Mouse (Mus musculus) hindbrain, embryonic 15.5 days (tissue): ENCODE measurements around the gene Cyp19a1. TPM values are rescaled to one million over a fixed set of nuclear protein-coding genes. Genes with fewer than 3 reads are reported as not detected.

Source experiments
- ATAC-seq: fragments of 200-750 bp; cut with Nextera tagmentation; 2 replicates; pipeline ENCODE4 v1.8.0; 2017; ENCODE audit warnings: low read depth, moderate number of reproducible peaks, moderate TSS enrichment; ENCODE audit not compliant: low FRiP score
- H3K27ac ChIP-seq: fragments of 300-500 bp; sonication (generic); replicated peaks from 2 replicates; pipeline ENCODE4 v1.5.1; 2015; ENCODE audit warnings: mild to moderate bottlenecking, inconsistent platforms
- H3K27me3 ChIP-seq: fragments of 300-500 bp; sonication (generic); 2 replicates; pipeline ENCODE4 v1.6.1; 2015; ENCODE audit warnings: control low read depth, inconsistent platforms
- H3K36me3 ChIP-seq: fragments of 300-500 bp; sonication (generic); 2 replicates; pipeline ENCODE4 v1.6.1; 2015; ENCODE audit warnings: control low read depth, inconsistent platforms
- H3K4me1 ChIP-seq: fragments of 300-500 bp; sonication (generic); replicated peaks from 2 replicates; pipeline ENCODE4 v1.6.1; 2015; ENCODE audit warnings: control low read depth, inconsistent platforms
- H3K4me2 ChIP-seq: fragments of 300-500 bp; sonication (generic); 2 replicates; pipeline ENCODE4 v1.6.1; 2015; ENCODE audit warnings: moderate library complexity, mild to moderate bottlenecking, inconsistent platforms
- H3K4me3 ChIP-seq: fragments of 300-500 bp; sonication (generic); 2 replicates; pipeline ENCODE4 v1.5.1; 2015; ENCODE audit warnings: mild to moderate bottlenecking, inconsistent platforms
- H3K9ac ChIP-seq: fragments of 300-500 bp; sonication (generic); 2 replicates; pipeline ENCODE4 v1.6.1; 2015; ENCODE audit warnings: inconsistent platforms
- H3K9me3 ChIP-seq: fragments of 300-500 bp; sonication (generic); 2 replicates; pipeline ENCODE4 v1.6.1; 2016; ENCODE audit warnings: control low read depth, inconsistent platforms
- WGBS: fragments of 180-500 bp; shearing (Covaris S2); methylation state at CpG from one replicate; pipeline ENCODE4 v1.1.7; 2015; 5-methylcytosine and 5-hydroxymethylcytosine counted together
- polyA plus RNA-seq: library from polyadenylated mRNA; unstranded; fragments of >200 nt; fragmentation: Nextera tagmentation; extraction: Ambion mirVana; gene quantifications from 2 replicates; pipeline ENCODE4 v1.2.1, GENCODE M21; 2015

Gene Cyp19a1
- polyA plus RNA-seq, 1 experiment from 2014 or later, result 0.06 TPM

GRCm38 (mm10) chr9:54269987-54270386, 2.1 kb upstream of the Cyp19a1 start:
- Histone ChIP-seq H3K9me3 (no peaks in the 10 kb centered on the region), H3K4me2 (no peak overlapping the region), H3K9ac (no peak overlapping the region), H3K4me1 (no peaks in the 10 kb centered on the region), H3K27me3 (no peaks in the 10 kb centered on the region), H3K27ac (no peak overlapping the region), H3K4me3 (no peak overlapping the region), H3K36me3 (no peaks in the 10 kb centered on the region)
- 75% methylated on average over 6 of the region's 6 CpGs for WGBS
- no peak for ATAC-seq

- no peak overlapping the region for H3K27ac ChIP-seq
- 53% methylated on average over 4 of the region's 4 CpGs for WGBS
- H3K4me1 ChIP-seq, result no peaks in the 10 kb centered on the region
- H3K27me3 ChIP-seq, result no peaks in the 10 kb centered on the region
- H3K4me2 ChIP-seq, result no peak overlapping the region
- no peaks in the 10 kb centered on the region for H3K36me3 ChIP-seq
- ATAC-seq, result no peak
- H3K9ac ChIP-seq, result no peak overlapping the region
- no peak overlapping the region for H3K4me3 ChIP-seq
- no peaks in the 10 kb centered on the region for H3K9me3 ChIP-seq
Observed at GRCm38 (mm10) chr9:54264754-54265153, 3.2 kb downstream of the Cyp19a1 start.

GRCm38 (mm10) chr9:54244869-54245665, 22.8 kb downstream of the Cyp19a1 start:
- Histone ChIP-seq H3K4me2 (no peak overlapping the region), H3K27me3 (no peaks in the 10 kb centered on the region), H3K4me1 (0 out of 2 replicates have a peak, but pooled peaks cover 8% of the 10 kb centered on the region), H3K36me3 (no peaks in the 10 kb centered on the region), H3K4me3 (no peak overlapping the region), H3K9ac (no peak overlapping the region), H3K9me3 (no peaks in the 10 kb centered on the region), H3K27ac (peak overlapping the region; percentile 62)
- no peak for ATAC-seq
- 53% methylated on average over 3 of the region's 3 CpGs for WGBS

GRCm38 (mm10) chr9:54227580-54227979, 40.3 kb downstream of the Cyp19a1 start:
- Histone ChIP-seq H3K4me3 (no peak overlapping the region), H3K9ac (no peak overlapping the region), H3K27me3 (no peaks in the 10 kb centered on the region), H3K36me3 (no peaks in the 10 kb centered on the region), H3K4me2 (no peak overlapping the region), H3K4me1 (no peaks in the 10 kb centered on the region), H3K9me3 (no peaks in the 10 kb centered on the region), H3K27ac (no peak overlapping the region)
- WGBS, result 56% methylated on average over 6 of the region's 6 CpGs
- ATAC-seq, result no peak

- WGBS, result 60% methylated on average over 5 of the region's 5 CpGs
- Histone ChIP-seq H3K27ac (no peak overlapping the region), H3K4me3 (no peak overlapping the region), H3K9me3 (no peaks in the 10 kb centered on the region), H3K27me3 (no peaks in the 10 kb centered on the region), H3K36me3 (no peaks in the 10 kb centered on the region), H3K4me1 (no peaks in the 10 kb centered on the region), H3K9ac (no peak overlapping the region), H3K4me2 (no peak overlapping the region)
- no peak for ATAC-seq
Observed at GRCm38 (mm10) chr9:54216511-54216910, 51.4 kb downstream of the Cyp19a1 start.

- 90% methylated on average over 9 of the region's 9 CpGs for WGBS
- Histone ChIP-seq H3K27ac (no peak overlapping the region), H3K36me3 (no peaks in the 10 kb centered on the region), H3K4me2 (no peak overlapping the region), H3K9ac (no peak overlapping the region), H3K4me1 (no peaks in the 10 kb centered on the region), H3K4me3 (no peak overlapping the region), H3K27me3 (no peaks in the 10 kb centered on the region), H3K9me3 (no peaks in the 10 kb centered on the region)
- ATAC-seq, result no peak
Observed at GRCm38 (mm10) chr9:54214881-54215280, 53.0 kb downstream of the Cyp19a1 start.

- H3K27me3 ChIP-seq, result no peaks in the 10 kb centered on the region
- 73% methylated on average over 5 of the region's 5 CpGs for whole genome bisulfite sequencing
- H3K4me2 ChIP-seq, result no peak overlapping the region
- no peaks in the 10 kb centered on the region for H3K9me3 ChIP-seq
- no peak overlapping the region for H3K27ac ChIP-seq
- no peaks in the 10 kb centered on the region for H3K36me3 ChIP-seq
- H3K4me3 ChIP-seq, result no peak overlapping the region
- H3K4me1 ChIP-seq, result no peaks in the 10 kb centered on the region
- no peak overlapping the region for H3K9ac ChIP-seq
- no peak for ATAC-seq
Observed at GRCm38 (mm10) chr9:54194790-54195189, 73.1 kb downstream of the Cyp19a1 start.

- no peak overlapping the region for H3K4me2 ChIP-seq
- H3K27me3 ChIP-seq, result no peaks in the 10 kb centered on the region
- no peak for ATAC-seq
- no peak overlapping the region for H3K27ac ChIP-seq
- WGBS, result 93% methylated on average over 3 of the region's 3 CpGs
- no peaks in the 10 kb centered on the region for H3K36me3 ChIP-seq
- H3K4me1 ChIP-seq, result no peaks in the 10 kb centered on the region
- H3K4me3 ChIP-seq, result no peak overlapping the region
- no peak overlapping the region for H3K9ac ChIP-seq
- H3K9me3 ChIP-seq, result no peaks in the 10 kb centered on the region
Observed at GRCm38 (mm10) chr9:54191435-54191834, 76.5 kb downstream of the Cyp19a1 start.

- H3K4me1 ChIP-seq, result no peaks in the 10 kb centered on the region; the same call in 1 of the 2 replicates
- no peak overlapping the region for H3K4me3 ChIP-seq
- no peaks in the 10 kb centered on the region for H3K27me3 ChIP-seq
- no peak overlapping the region for H3K27ac ChIP-seq
- ATAC-seq, result no peak
- 82% methylated on average over 7 of the region's 7 CpGs for whole genome bisulfite sequencing
- H3K9me3 ChIP-seq, result no peaks in the 10 kb centered on the region
- H3K9ac ChIP-seq, result no peak overlapping the region
- no peak overlapping the region for H3K4me2 ChIP-seq
- no peaks in the 10 kb centered on the region for H3K36me3 ChIP-seq
Observed at GRCm38 (mm10) chr9:54182484-54182883, 85.4 kb downstream of the Cyp19a1 start.

- Histone ChIP-seq H3K4me2 (no peak overlapping the region), H3K4me3 (no peak overlapping the region), H3K4me1 (no peaks in the 10 kb centered on the region; the same call in 1 of the 2 replicates), H3K9ac (no peak overlapping the region), H3K36me3 (no peaks in the 10 kb centered on the region), H3K27ac (no peak overlapping the region), H3K27me3 (no peaks in the 10 kb centered on the region), H3K9me3 (no peaks in the 10 kb centered on the region)
- WGBS, result 14% methylated on average over 2 of the region's 2 CpGs
- no peak for ATAC-seq
Observed at GRCm38 (mm10) chr9:54181330-54181729, 86.6 kb downstream of the Cyp19a1 start.

GRCm38 (mm10) chr9:54180216-54180615, 87.7 kb downstream of the Cyp19a1 start:
- H3K27ac ChIP-seq, result no peak overlapping the region
- no peaks in the 10 kb centered on the region; the same call in 1 of the 2 replicates for H3K4me1 ChIP-seq
- no peak overlapping the region for H3K4me2 ChIP-seq
- no peak overlapping the region for H3K9ac ChIP-seq
- no peaks in the 10 kb centered on the region for H3K9me3 ChIP-seq
- H3K36me3 ChIP-seq, result no peaks in the 10 kb centered on the region
- no peaks in the 10 kb centered on the region for H3K27me3 ChIP-seq
- 79% methylated on average over 17 of the region's 17 CpGs for WGBS
- no peak for ATAC-seq
- no peak overlapping the region for H3K4me3 ChIP-seq

GRCm38 (mm10) chr9:54169489-54169888, 98.4 kb downstream of the Cyp19a1 start:
- WGBS, result 55% methylated on average over 5 of the region's 5 CpGs
- Histone ChIP-seq H3K4me2 (peak overlapping the region; percentile 38; the same call in 1 of the 2 replicates), H3K9ac (no peak overlapping the region), H3K4me1 (no peaks in the 10 kb centered on the region), H3K27me3 (no peaks in the 10 kb centered on the region), H3K27ac (no peak overlapping the region), H3K9me3 (no peaks in the 10 kb centered on the region), H3K4me3 (peak overlapping the region; percentile 21; the same call in 1 of the 2 replicates), H3K36me3 (no peaks in the 10 kb centered on the region)
- peak; percentile 34; the same call in 1 of the 2 replicates for ATAC-seq
